Mouse (Mus musculus): ENCODE results near the gene Carmil2. TPM values are rescaled to one million over a fixed set of nuclear protein-coding genes. Genes with fewer than 3 reads are reported as not detected.

Gene Carmil2
- total and polyA plus RNA-seq, 3 experiments: 2.0 to 33.2 (median 7.6) TPM

DNA sequence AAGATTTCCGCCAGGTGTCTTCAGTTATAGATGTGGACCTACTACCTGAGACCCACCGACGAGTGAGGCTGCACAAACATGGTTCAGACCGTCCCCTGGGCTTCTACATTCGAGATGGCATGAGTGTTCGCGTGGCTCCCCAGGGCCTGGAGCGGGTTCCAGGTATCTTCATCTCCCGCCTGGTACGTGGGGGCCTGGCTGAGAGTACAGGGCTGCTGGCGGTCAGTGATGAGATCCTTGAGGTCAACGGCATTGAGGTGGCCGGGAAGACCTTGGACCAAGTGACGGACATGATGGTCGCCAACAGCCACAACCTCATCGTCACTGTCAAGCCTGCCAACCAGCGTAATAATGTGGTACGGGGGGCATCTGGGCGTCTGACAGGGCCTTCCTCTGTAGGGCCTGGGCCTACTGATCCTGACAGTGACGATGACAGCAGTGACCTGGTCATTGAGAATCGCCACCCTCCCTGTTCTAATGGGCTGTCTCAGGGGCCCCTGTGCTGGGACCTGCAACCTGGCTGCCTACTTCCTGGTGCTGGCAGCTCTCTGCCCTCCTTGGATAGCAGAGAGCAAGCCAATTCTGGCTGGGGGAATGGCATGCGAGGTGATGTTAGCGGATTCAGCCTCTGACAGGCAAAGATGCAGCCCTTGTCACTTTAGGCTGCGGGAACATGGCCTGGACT, 16.8 kb downstream of the Carmil2 start:
- dilution Hi-C loops (cut with MboI; ENCODE audit: extremely low pct_ligation_motif_present, extremely low pct_unique_long_range_greater_than_20kb, low sequenced_read_pairs) (no loop called here), in situ Hi-C loops (cut with MboI; ENCODE audit: low pct_ligation_motif_present, low pct_unique_long_range_greater_than_20kb, low sequenced_read_pairs) (loop anchor here (5.0 to 25.0 kb wide), 2 partner anchors 106 to 334 kb away; no protein-coding TSS in a partner anchor)
- H3K27me3 ChIP-seq (replicated peaks): no peaks in the 10 kb centered on the region
- no peak overlapping the region for H3K4me2 ChIP-seq (ENCODE audit: insufficient read depth, low read depth, poor library complexity, severe bottlenecking)
- H3K9me3 ChIP-seq (replicated peaks; ENCODE audit: low read length): no peaks in the 10 kb centered on the region
- no peak for TF ChIP-seq ZMIZ1 (IDR thresholded peaks at IDR 0.05; ENCODE audit: low read depth, low read length)
- no peak for TF ChIP-seq E2F4 (IDR thresholded peaks at IDR 0.05; ENCODE audit: insufficient replicate concordance, low read depth, low read length)
- TF ChIP-seq TCF12 (IDR thresholded peaks at IDR 0.05; ENCODE audit: low read depth, low read length): no peak
- TF ChIP-seq GABPA (IDR thresholded peaks at IDR 0.05; ENCODE audit: insufficient replicate concordance, low read depth, low read length): no peak
- TF ChIP-seq USF2 (conservative IDR thresholded peaks at IDR 0.05; ENCODE audit: low read depth, low read length): no peak
- TF ChIP-seq MXI1 (IDR thresholded peaks at IDR 0.05; ENCODE audit: low read depth, low read length): no peak
- no peak for TF ChIP-seq TBP (conservative IDR thresholded peaks at IDR 0.05; ENCODE audit: low read depth, low read length)
- TF ChIP-seq POLR2AphosphoS2 (IDR thresholded peaks at IDR 0.05; ENCODE audit: low read depth, low read length): no peak
- TF ChIP-seq JUN (IDR thresholded peaks at IDR 0.05; ENCODE audit: insufficient read depth, low read depth, low read length): no peak
- TF ChIP-seq ZNF384 (IDR thresholded peaks at IDR 0.05; ENCODE audit: low read depth, low read length): no peak
- no peak for TF ChIP-seq NELFE (IDR thresholded peaks at IDR 0.05; ENCODE audit: low read depth, low read length)
- H3K9ac ChIP-seq (ENCODE audit: insufficient read depth, low read depth): no peak overlapping the region
- DNase-seq (ENCODE audit: extremely low read depth): no peak
- H3K4me1 ChIP-seq (ENCODE audit: control insufficient read depth in 1 of 2, insufficient read depth in 2 of 2): peaks cover 12 to 44% of the 10 kb centered on the region in 2 experiments
- H3K79me2 ChIP-seq (replicated peaks; ENCODE audit: control insufficient read depth, extremely low read depth, insufficient read depth, poor library complexity, severe bottlenecking): no peaks in the 10 kb centered on the region; the same call in 1 of the 2 replicates
- no peak overlapping the region for H3K27ac ChIP-seq (ENCODE audit: insufficient read depth, low read depth)
- peaks cover 34 to 55% of the 10 kb centered on the region in 2 experiments for H3K36me3 ChIP-seq (replicated peaks in 1 of 2; ENCODE audit: control insufficient read depth in 1 of 2, insufficient read depth in 1 of 2, low read length in 1 of 2)
- no peak overlapping the region for H3K4me3 ChIP-seq (replicated peaks in 1 of 3; ENCODE audit: low read depth in 2 of 3, low read length in 2 of 3, poor library complexity in 1 of 3)

DNA sequence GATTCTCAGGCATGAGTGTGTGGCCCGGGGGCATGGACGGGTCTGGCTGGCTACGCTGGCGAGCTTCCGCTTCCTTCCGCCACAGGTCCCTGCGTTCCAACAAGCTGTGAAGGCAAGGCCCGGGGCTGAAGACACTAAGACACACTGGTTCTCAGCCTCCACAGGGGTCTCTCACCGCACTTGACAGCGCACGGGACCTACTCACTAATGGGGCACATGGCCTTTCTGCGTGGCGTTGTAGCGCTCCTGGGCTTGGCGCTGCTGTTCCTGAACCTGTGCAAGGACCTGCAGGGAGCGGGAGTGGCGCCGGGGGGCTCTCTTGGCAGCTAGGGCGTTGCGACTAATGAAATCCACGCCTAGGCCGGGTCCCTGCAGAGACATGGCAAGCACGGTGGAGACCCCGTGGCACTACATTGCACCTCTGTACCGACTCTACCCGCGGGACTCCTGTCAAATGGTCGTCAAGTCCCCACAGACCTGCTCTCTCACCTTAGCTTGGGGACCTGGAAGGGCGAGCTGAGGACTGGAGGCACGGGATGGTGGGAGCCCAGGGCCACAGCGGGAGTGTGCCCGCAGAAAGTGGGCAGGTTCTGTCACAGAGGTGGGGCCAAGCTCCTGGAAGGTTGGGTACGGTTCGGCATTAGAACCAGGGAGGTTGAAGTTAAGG, 18.2 kb downstream of the Carmil2 start:
- H3K27ac ChIP-seq (ENCODE audit: insufficient read depth, low read depth): no peak overlapping the region
- H3K36me3 ChIP-seq (replicated peaks in 1 of 2; ENCODE audit: control insufficient read depth in 1 of 2, insufficient read depth in 1 of 2, low read length in 1 of 2): peaks cover 23 to 42% of the 10 kb centered on the region in 2 experiments
- in situ Hi-C loops (cut with MboI; ENCODE audit: low pct_ligation_motif_present, low pct_unique_long_range_greater_than_20kb, low sequenced_read_pairs) (loop anchor here (5.0 to 25.0 kb wide), 2 partner anchors 107 to 333 kb away; no protein-coding TSS in a partner anchor), dilution Hi-C loops (cut with MboI; ENCODE audit: extremely low pct_ligation_motif_present, extremely low pct_unique_long_range_greater_than_20kb, low sequenced_read_pairs) (no loop called here)
- H3K9me3 ChIP-seq (replicated peaks; ENCODE audit: low read length): no peaks in the 10 kb centered on the region
- H3K9ac ChIP-seq (ENCODE audit: insufficient read depth, low read depth): no peak overlapping the region
- DNase-seq (ENCODE audit: extremely low read depth): no peak
- H3K4me3 ChIP-seq (replicated peaks in 1 of 3; ENCODE audit: low read depth in 2 of 3, low read length in 2 of 3, poor library complexity in 1 of 3): no peak overlapping the region
- peaks cover 12 to 44% of the 10 kb centered on the region in 2 experiments for H3K4me1 ChIP-seq (ENCODE audit: control insufficient read depth in 1 of 2, insufficient read depth in 2 of 2)
- no peak overlapping the region for H3K4me2 ChIP-seq (ENCODE audit: insufficient read depth, low read depth, poor library complexity, severe bottlenecking)
- no peaks in the 10 kb centered on the region; the same call in 1 of the 2 replicates for H3K79me2 ChIP-seq (replicated peaks; ENCODE audit: control insufficient read depth, extremely low read depth, insufficient read depth, poor library complexity, severe bottlenecking)
- TF ChIP-seq ZNF384 (IDR thresholded peaks at IDR 0.05; ENCODE audit: low read depth, low read length) (no peak), PAX5 (IDR thresholded peaks at IDR 0.05; ENCODE audit: low read length) (no peak), JUND (conservative IDR thresholded peaks at IDR 0.05; ENCODE audit: low read depth, low read length) (no peak), MAX (IDR thresholded peaks at IDR 0.05; ENCODE audit: low read length) (no peak), IRF4 (IDR thresholded peaks at IDR 0.05; ENCODE audit: low read depth, low read length) (no peak), RCOR1 (conservative IDR thresholded peaks at IDR 0.05; ENCODE audit: low read depth, low read length) (no peak), ZMIZ1 (IDR thresholded peaks at IDR 0.05; ENCODE audit: low read depth, low read length) (no peak), SMC3 (IDR thresholded peaks at IDR 0.05; ENCODE audit: low read depth, low read length) (no peak), JUN (IDR thresholded peaks at IDR 0.05; ENCODE audit: insufficient read depth, low read depth, low read length) (no peak), GABPA (IDR thresholded peaks at IDR 0.05; ENCODE audit: insufficient replicate concordance, low read depth, low read length) (no peak), MAZ (IDR thresholded peaks at IDR 0.05; ENCODE audit: low read depth, low read length) (no peak), MXI1 (IDR thresholded peaks at IDR 0.05; ENCODE audit: low read depth, low read length) (no peak), TCF12 (IDR thresholded peaks at IDR 0.05; ENCODE audit: low read depth, low read length) (no peak), ETS1 (conservative IDR thresholded peaks at IDR 0.05; ENCODE audit: low read depth, low read length) (no peak), CTCF (conservative IDR thresholded peaks at IDR 0.05 in 1 of 2, IDR thresholded peaks at IDR 0.05 in 1 of 2; ENCODE audit: low read depth in 2 of 2, low read length in 2 of 2) (no peak), UBTF (IDR thresholded peaks at IDR 0.05; ENCODE audit: low read depth, low read length) (no peak), ELF1 (IDR thresholded peaks at IDR 0.05; ENCODE audit: low read depth, low read length) (no peak), POLR2A (IDR thresholded peaks at IDR 0.05; ENCODE audit: low read depth, low read length) (no peak), E2F4 (IDR thresholded peaks at IDR 0.05; ENCODE audit: insufficient replicate concordance, low read depth, low read length) (no peak)
- H3K27me3 ChIP-seq (replicated peaks): no peaks in the 10 kb centered on the region
